Mouse (Mus musculus) heart, embryonic 11.5 days (tissue): ENCODE data around the gene Rimbp3. TPM values are rescaled to one million over a fixed set of nuclear protein-coding genes. Genes with fewer than 3 reads are reported as not detected.
"Not testable (repeated sequence)": the region's sequence is repeated elsewhere in the genome, so short reads cannot be mapped to it uniquely, and the experiment has no call there.

Experiments
- ATAC-seq: fragments of 200-750 bp; cut with Nextera tagmentation; replicated peaks from 2 replicates; pipeline ENCODE4 v1.8.0; 2017; ENCODE audit warnings: moderate library complexity; ENCODE audit not compliant: insufficient number of reproducible peaks, low FRiP score, low TSS enrichment
- H3K27ac ChIP-seq: fragments of 300-500 bp; sonication (generic); 2 replicates; pipeline ENCODE4 v1.5.1; 2014; ENCODE audit warnings: mild to moderate bottlenecking, low read depth, low read length
- H3K27me3 ChIP-seq: fragments of 300-500 bp; sonication (generic); 2 replicates; pipeline ENCODE4 v1.6.1; 2014; ENCODE audit warnings: mild to moderate bottlenecking, low read length, mixed read lengths; ENCODE audit not compliant: control insufficient read depth, insufficient read depth
- H3K36me3 ChIP-seq: fragments of 300-500 bp; sonication (generic); 2 replicates; pipeline ENCODE4 v1.6.1; 2014; ENCODE audit warnings: mild to moderate bottlenecking, low read length, moderate library complexity, mixed read lengths; ENCODE audit not compliant: control insufficient read depth, insufficient read depth
- H3K4me1 ChIP-seq: fragments of 300-500 bp; sonication (generic); 2 replicates; pipeline ENCODE4 v1.6.1; 2014; ENCODE audit warnings: low read length; ENCODE audit not compliant: control insufficient read depth, insufficient read depth
- H3K4me2 ChIP-seq: fragments of 300-500 bp; sonication (generic); 2 replicates; pipeline ENCODE4 v1.6.1; 2014; ENCODE audit warnings: mild to moderate bottlenecking, moderate library complexity
- H3K4me3 ChIP-seq: fragments of 300-500 bp; sonication (generic); 2 replicates; pipeline ENCODE4 v1.5.1; 2014; ENCODE audit warnings: low read depth, low read length
- H3K9ac ChIP-seq: fragments of 300-500 bp; sonication (generic); 2 replicates; pipeline ENCODE4 v1.6.1; 2014; ENCODE audit warnings: mild to moderate bottlenecking, low read depth, low read length, moderate library complexity
- H3K9me3 ChIP-seq: fragments of 300-500 bp; sonication (generic); replicated peaks from 2 replicates; pipeline ENCODE4 v1.6.1; 2016; ENCODE audit warnings: low read length; ENCODE audit not compliant: control insufficient read depth
- WGBS: fragments of 180-500 bp; shearing (Covaris S2); extraction: QIAGEN DNeasy Blood & Tissue Kit; methylation state at CpG from one replicate; pipeline ENCODE4 v1.1.7; 2014; ENCODE audit not compliant: insufficient replicate concordance; 5-methylcytosine and 5-hydroxymethylcytosine counted together
- polyA plus RNA-seq: library from polyadenylated mRNA; unstranded; fragments of >200 nt; fragmentation: Nextera tagmentation; extraction: Ambion mirVana; gene quantifications from 2 replicates; pipeline ENCODE4 v1.2.1, GENCODE M21; 2014

Rimbp3 gene
- polyA plus RNA-seq, 1 experiment from 2014 or later, result 0.34 TPM

DNA sequence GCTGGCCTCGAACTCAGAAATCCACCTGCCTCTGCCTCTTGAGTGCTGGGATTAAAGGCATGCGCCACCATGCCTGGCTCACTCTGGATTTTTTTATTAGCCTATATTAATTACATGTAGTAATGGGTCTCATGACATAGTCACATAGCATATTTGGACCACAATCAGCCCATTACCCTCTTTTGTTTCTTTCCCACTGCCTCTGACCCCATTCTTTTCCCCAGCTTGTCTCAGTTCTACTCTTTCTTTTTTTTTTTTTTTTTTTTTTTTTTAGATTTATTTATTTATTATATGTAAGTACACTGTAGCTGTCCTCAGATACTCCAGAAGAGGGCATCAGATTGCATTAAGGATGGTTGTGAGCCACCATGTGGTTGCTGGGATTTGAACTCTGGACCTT lies 23.1 kb downstream of the Rimbp3 start:
- H3K4me2 ChIP-seq, H3K9me3 ChIP-seq, H3K27me3 ChIP-seq, H3K9ac ChIP-seq, H3K27ac ChIP-seq, H3K36me3 ChIP-seq, H3K4me3 ChIP-seq, ATAC-seq: not testable (repeated sequence)
- H3K4me1 ChIP-seq, result peaks cover 14% of the 10 kb centered on the region
- 86% methylated on average over 2 of the region's 2 CpGs for WGBS

DNA sequence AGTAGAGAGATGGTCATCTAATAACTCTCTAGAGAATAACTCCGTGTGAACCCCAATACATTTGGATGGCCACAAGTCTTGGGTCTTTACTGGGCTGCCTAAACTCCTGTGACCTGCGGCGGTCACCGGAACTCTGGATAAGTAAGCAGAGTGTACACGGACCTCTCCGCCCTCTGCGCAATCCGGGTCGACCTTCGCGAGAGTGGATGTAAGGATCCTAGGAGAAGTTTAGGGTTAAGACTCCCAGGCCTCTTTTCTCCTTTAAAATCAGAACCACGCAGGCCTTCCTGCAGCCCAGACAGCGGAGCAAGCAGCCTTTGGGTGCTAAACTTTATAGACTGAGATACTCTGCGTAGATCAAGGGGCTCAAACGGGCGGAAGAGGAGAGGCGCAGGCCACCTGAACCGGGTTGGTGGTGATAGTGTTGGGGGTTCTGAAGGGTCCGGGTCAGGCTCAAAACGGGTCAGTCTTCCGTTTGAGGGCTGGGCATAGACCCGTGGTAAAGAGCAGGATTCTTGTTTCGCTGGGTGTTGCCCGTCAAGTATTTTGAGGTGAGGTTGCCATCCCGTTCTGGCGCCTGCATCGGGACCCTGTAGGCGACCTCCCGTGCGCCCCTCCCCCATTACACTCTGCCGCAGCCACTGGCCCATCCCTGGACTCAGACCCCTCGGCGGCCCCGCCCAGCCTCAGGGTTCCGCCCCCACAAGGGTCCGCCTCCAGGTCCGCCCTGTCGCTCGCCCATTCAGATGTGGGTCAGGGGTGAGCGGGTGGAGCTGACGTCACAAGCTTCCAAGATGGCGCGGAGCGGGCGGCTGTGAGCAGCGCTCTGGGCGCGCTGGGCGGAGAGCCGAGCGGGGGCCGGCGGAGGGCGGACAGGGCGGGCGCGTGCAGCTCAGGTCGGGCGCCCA lies 24.6 kb downstream of the Rimbp3 start, which contains the start of gene Hic2:
TSS of gene Hic2 (plus strand) at position 779 of the 908 bp plus-strand sequence.
- Histone ChIP-seq H3K27me3 (no peaks in the 10 kb centered on the region), H3K4me2 (peak within 1 kb of the TSS; percentile 94), H3K9me3 (0 out of 2 replicates have a peak, but pooled peaks cover 2% of the 10 kb centered on the region), H3K9ac (peak within 1 kb of the TSS; percentile 96), H3K27ac (peak within 1 kb of the TSS; percentile 91), H3K4me1 (peaks cover 23% of the 10 kb centered on the region), H3K36me3 (no peaks in the 10 kb centered on the region), H3K4me3 (peak within 1 kb of the TSS; percentile 95)
- ATAC-seq, result peak; percentile 99
- under 1% methylated on average over 59 of the region's 59 CpGs for WGBS

DNA sequence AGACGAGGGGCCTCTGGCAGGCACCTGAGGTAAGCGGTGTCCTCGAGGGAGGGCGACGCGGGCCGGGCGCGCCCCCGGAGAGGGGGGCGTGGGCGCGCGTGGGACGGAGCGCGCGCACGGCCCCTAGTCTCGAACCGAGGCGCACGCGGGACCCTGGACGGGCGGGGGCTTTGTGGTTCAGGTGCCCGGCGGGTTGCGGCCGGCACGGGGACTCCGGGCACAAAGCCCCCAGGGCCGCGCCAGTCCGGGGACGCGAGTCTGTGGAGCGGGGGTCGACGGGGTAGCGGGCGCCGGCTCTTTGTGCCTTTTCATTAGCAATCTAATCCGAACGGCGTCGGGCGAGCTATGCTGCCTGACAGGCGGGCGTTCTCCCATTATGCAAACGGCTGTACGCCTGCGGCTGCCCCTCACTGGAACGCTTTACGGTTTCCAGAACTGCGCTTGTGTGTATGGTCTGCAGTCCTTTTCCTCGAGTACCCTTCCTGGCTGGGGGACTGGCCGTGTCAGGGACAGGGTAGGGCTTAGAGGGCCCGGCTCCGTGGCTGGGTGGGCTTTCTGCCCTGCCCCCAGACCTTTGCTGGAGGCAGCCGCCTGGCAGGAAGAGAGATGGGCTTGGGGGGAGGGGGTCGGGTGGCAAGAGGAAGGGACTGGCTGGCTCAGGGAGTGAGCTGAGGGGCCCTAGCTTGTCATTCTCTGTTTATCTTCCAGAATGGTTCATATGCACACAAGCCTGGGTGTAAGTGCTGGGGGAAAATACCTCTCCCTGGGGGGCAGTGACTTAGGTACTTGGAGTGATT lies 25.5 kb downstream of the Rimbp3 start:
- Histone ChIP-seq H3K9me3 (0 out of 2 replicates have a peak, but pooled peaks cover 2% of the 10 kb centered on the region), H3K9ac (peak overlapping the region; percentile 96), H3K4me2 (peak overlapping the region; percentile 94), H3K27ac (peak overlapping the region; percentile 91), H3K4me1 (peaks cover 24% of the 10 kb centered on the region), H3K4me3 (peak overlapping the region; percentile 95), H3K27me3 (no peaks in the 10 kb centered on the region), H3K36me3 (no peaks in the 10 kb centered on the region)
- peak; percentile 8; the same call in 1 of the 2 replicates for ATAC-seq
- WGBS, result under 1% methylated on average over 49 of the region's 62 CpGs

DNA sequence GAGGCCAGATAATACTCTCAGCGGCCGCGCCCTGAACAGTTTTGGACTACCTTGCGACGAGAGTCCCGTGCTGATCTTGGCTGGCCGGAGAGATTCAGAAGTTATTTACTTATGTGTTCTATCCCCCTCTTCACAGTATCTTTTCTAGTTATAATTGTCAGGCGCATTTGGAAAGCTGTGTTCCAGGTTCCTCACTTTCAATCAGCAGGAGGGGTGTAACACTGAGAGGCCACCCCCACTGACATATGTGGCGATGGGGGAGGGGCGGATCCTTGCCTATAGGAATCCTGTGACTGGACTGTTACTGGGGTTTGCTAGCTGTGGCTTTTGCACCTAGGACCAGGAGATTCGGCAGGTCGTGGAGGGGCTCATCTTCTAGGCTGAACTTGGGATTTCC lies 26.1 kb downstream of the Rimbp3 start:
- H3K27me3 ChIP-seq, result no peaks in the 10 kb centered on the region
- peaks cover 30% of the 10 kb centered on the region for H3K4me1 ChIP-seq
- peak overlapping the region; percentile 95 for H3K4me3 ChIP-seq
- no peak for ATAC-seq
- 0 out of 2 replicates have a peak, but pooled peaks cover 2% of the 10 kb centered on the region for H3K9me3 ChIP-seq
- H3K9ac ChIP-seq, result peak overlapping the region; percentile 96
- H3K4me2 ChIP-seq, result peak overlapping the region; percentile 94
- H3K36me3 ChIP-seq, result no peaks in the 10 kb centered on the region
- under 1% methylated on average over 12 of the region's 12 CpGs for WGBS
- peak overlapping the region; percentile 91; the same call in 1 of the 2 replicates for H3K27ac ChIP-seq

DNA sequence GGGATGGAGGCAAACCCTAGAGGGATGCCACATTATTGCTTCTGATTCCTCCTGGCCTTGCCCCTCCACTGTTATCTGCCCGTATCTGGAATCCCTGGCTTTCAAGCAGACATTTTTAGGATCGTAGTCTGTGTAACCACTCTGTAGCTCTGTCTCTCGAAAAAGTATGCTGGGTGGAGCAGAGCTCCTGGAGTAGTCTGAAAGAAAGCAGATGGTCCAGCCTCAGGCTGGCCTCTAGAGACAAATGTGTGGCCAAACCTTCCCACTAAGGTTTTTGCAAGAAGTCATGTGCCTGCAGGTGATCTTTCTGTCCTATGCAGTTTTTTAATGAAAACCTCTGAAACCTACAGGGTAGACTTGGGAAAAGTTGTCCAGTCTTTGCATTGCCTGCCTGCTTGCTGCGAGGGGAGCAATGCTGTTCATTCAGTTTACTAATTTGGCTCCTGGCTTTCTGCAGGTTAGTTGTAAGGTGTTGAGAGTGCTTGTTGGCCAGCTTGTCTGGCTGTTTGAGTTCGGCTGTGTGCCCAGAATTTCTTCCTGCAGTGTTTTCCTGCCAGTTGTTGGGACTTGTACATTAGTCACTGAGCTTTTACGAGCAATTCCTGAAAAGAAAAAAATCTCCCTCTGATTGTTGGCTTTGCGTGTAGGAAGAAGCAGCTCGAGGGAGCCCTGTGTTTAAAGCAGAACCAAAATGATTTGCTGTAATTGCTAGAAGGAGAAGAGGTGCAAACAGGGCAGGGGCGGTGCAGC lies 26.7 kb downstream of the Rimbp3 start:
- H3K4me2 ChIP-seq, result peak overlapping the region; percentile 94
- no peak for ATAC-seq
- no peak overlapping the region for H3K27ac ChIP-seq
- peak overlapping the region; percentile 95 for H3K4me3 ChIP-seq
- peak overlapping the region; percentile 96; the same call in 1 of the 2 replicates for H3K9ac ChIP-seq
- WGBS, result 37% methylated on average over 9 of the region's 9 CpGs
- no peaks in the 10 kb centered on the region for H3K9me3 ChIP-seq
- H3K27me3 ChIP-seq, result no peaks in the 10 kb centered on the region
- peaks cover 36% of the 10 kb centered on the region for H3K4me1 ChIP-seq
- no peaks in the 10 kb centered on the region for H3K36me3 ChIP-seq

DNA sequence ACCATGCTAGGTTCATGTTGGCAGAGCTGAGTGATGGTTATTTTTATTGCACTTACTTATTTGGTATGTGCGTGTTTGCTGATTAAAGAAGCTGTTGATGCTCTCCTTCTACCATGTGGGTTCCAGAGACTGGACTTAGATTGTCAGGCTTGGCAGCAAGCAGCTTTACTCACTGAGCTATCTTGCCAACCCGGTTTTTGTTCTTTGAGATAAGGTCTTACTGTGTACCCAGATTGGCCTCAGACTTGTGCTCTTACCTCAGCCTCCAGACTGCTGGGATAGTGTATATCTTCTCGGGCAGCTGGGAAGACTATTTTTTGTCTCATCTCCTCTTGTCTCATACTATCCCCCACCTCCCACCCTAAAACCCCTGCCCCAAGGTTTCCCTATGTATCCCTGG lies 29.2 kb downstream of the Rimbp3 start:
- Histone ChIP-seq H3K27me3 (no peaks in the 10 kb centered on the region), H3K4me1 (peaks cover 43% of the 10 kb centered on the region), H3K36me3 (no peaks in the 10 kb centered on the region), H3K4me3 (no peak overlapping the region), H3K9ac (no peak overlapping the region), H3K9me3 (no peaks in the 10 kb centered on the region), H3K4me2 (no peak overlapping the region), H3K27ac (no peak overlapping the region)
- WGBS, result 34% methylated on average over 3 of the region's 3 CpGs
- no peak for ATAC-seq

DNA sequence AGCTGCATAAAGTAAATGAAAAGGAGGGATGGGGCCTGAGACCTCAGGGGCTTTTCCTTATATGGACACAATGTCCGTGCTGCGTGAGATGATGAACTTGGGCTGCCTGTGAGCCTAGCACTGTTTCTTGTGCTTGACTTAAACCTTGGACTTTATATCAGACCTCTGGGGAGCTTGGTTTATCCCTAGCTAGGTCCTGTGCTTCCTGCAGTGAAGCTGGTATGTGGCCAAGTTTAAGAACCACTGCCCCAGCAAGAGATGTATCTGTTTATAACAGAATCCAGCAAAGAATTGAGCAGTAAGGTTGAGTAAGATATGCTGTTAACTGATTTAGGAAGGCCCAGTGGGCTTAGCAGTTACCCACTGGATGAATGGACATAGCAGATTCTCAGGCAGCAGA lies 31.0 kb downstream of the Rimbp3 start:
- H3K4me1 ChIP-seq, result peaks cover 53% of the 10 kb centered on the region
- H3K9me3 ChIP-seq, result no peaks in the 10 kb centered on the region
- H3K9ac ChIP-seq, result no peak overlapping the region
- H3K4me2 ChIP-seq, result no peak overlapping the region
- no peak overlapping the region for H3K4me3 ChIP-seq
- no peak for ATAC-seq
- WGBS, result 66% methylated on average over 2 of the region's 2 CpGs
- no peaks in the 10 kb centered on the region for H3K27me3 ChIP-seq
- H3K36me3 ChIP-seq, result no peaks in the 10 kb centered on the region
- H3K27ac ChIP-seq, result no peak overlapping the region

DNA sequence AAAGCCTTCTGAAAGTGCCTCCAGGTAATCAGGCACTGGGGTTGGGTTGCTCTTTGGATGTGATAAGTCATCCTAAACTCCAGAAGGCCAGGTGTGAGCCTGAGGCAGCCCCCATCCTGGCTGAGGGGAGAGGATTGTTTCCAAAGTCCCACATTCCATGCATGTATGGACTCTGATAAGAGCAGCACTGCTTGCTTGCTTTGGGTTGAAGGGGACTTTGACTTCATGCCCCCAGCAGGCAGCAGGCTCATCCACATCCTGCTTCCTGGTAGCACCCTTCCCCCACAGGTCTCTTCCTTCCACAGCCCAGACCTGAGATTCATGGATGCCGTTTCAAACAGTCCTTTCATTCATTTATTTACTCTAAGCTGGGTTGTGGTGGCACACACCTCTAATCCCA lies 35.3 kb downstream of the Rimbp3 start:
- no peak overlapping the region for H3K4me2 ChIP-seq
- 26% methylated on average over 1 of the region's 1 CpGs for WGBS

More for the DNA sequence above, 35.3 kb downstream of the Rimbp3 start:
- Histone ChIP-seq H3K36me3 (no peaks in the 10 kb centered on the region), H3K27me3 (no peaks in the 10 kb centered on the region), H3K4me3 (no peak overlapping the region), H3K4me1 (peaks cover 42% of the 10 kb centered on the region), H3K27ac (no peak overlapping the region), H3K9me3 (no peaks in the 10 kb centered on the region), H3K9ac (no peak overlapping the region)
- ATAC-seq, result no peak
